In genomic region chr6:30456991-30457390, GRCm38 (mm10) we compare ENCODE assay signal across 15 mouse cellular contexts. TPM values are rescaled to one million over a fixed set of nuclear protein-coding genes. Genes with fewer than 3 reads are reported as not detected.
"Had no signal": no experiment of that assay in that cellular context is flagged by ENCODE, and none has a peak within 500 bp of the region (broad histone marks: within the 10 kb centered on the region; RNA-seq: fewer than 3 reads in every experiment).

No protein-coding gene starts in this region.

- DNase-seq: kidney, adult 8-10 months; kidney, postnatal 25 days; left cerebral cortex, postnatal 4 days; lung, adult 18-20 months; lung, postnatal 4 days; thymus, adult 18-20 months; thymus, postnatal 14 days had no signal

- H3K9me3 ChIP-seq: limb, embryonic 13.5 days had no signal

- ATAC-seq: intestine, embryonic 16.5 days; lung, postnatal 0 days had no signal

- H3K27me3 ChIP-seq: limb, embryonic 13.5 days; neural tube, embryonic 12.5 days had no signal

- H3K4me2 ChIP-seq: limb, embryonic 13.5 days; neural tube, embryonic 12.5 days had no signal

- H3K27ac ChIP-seq: limb, embryonic 13.5 days; liver, embryonic 14.5 days; midbrain, embryonic 10.5 days; neural tube, embryonic 12.5 days had no signal

- H3K9ac ChIP-seq: limb, embryonic 13.5 days; liver, embryonic 14.5 days; neural tube, embryonic 12.5 days had no signal

- H3K4me3 ChIP-seq: limb, embryonic 13.5 days; midbrain, embryonic 10.5 days; neural tube, embryonic 12.5 days had no signal

RNA-seq across cellular contexts. Expression of gene Ssmem1, which starts 52.7 kb away (rescaled TPM):
- total RNA-seq: liver, adult 2 months; neutrophil, adult 5-6 weeks had no signal
- polyA plus RNA-seq: intestine, embryonic 16.5 days; liver, adult 2 months; lung, postnatal 0 days had no signal
